Mouse (Mus musculus) kidney, adult 2 months (tissue): ENCODE results near the gene Pkp1. TPM values are rescaled to one million over a fixed set of nuclear protein-coding genes. Genes with fewer than 3 reads are reported as not detected.

Experiments used
- DNase-seq: peaks from one replicate; pipeline ENCODE4 v3.0.0; 2021
- H3K27ac ChIP-seq: fragments of 200-500 bp; 2 replicates; pipeline ENCODE4 v1.5.1; 2012; ENCODE audit warnings: low read depth, low read length, control low read depth, inconsistent platforms; ENCODE audit not compliant: insufficient read depth
- H3K27me3 ChIP-seq: fragments of 200-500 bp; replicated peaks from 2 replicates; pipeline ENCODE4 v1.6.1; 2012; ENCODE audit warnings: mild to moderate bottlenecking, moderate library complexity, low read length, inconsistent platforms; ENCODE audit not compliant: control insufficient read depth, insufficient read depth
- H3K36me3 ChIP-seq: fragments of 200-500 bp; 2 replicates; pipeline ENCODE4 v1.6.1; 2012; ENCODE audit warnings: mild to moderate bottlenecking, moderate library complexity, low read length, inconsistent platforms; ENCODE audit not compliant: control insufficient read depth, insufficient read depth
- H3K4me1 ChIP-seq: fragments of 200-500 bp; 2 replicates; pipeline ENCODE4 v1.6.1; 2011; ENCODE audit warnings: low read length; ENCODE audit not compliant: control insufficient read depth, insufficient read depth
- H3K4me3 ChIP-seq: fragments of 200-500 bp; 2 replicates; pipeline ENCODE4 v1.5.1; 2011; ENCODE audit warnings: mild to moderate bottlenecking, low read depth, low read length, control low read depth; ENCODE audit not compliant: insufficient read depth
- CTCF ChIP-seq: fragments of 200-500 bp; conservative IDR thresholded peaks from 2 replicates; pipeline ENCODE4 v1.5.1; 2011; ENCODE audit warnings: low read depth, mild to moderate bottlenecking, control low read depth, low read length, moderate library complexity, mixed read lengths; ENCODE audit not compliant: insufficient read depth, insufficient read length
- POLR2A ChIP-seq: fragments of 200-500 bp; IDR thresholded peaks from one replicate; pipeline ENCODE4 v1.6.1; 2011; ENCODE audit warnings: low read depth, low read length, control low read depth
- WGBS: fragments of 180-500 bp; shearing (Covaris S2); methylation state at CpG from one replicate; pipeline ENCODE4 v1.1.7; 2018; 5-methylcytosine and 5-hydroxymethylcytosine counted together
- polyA plus RNA-seq: library from polyadenylated mRNA; depleted of rRNA; stranded (reverse); fragments of >200 nt; gene quantifications from 2 replicates; pipeline ENCODE4 v1.2.3, GENCODE M21; 2012

The Pkp1 gene
- polyA plus RNA-seq, 1 experiment, result 0.14 TPM

GRCm38 (mm10) chr1:135857137-135857775, 61.8 kb downstream of the Pkp1 start:
- no peaks in the 10 kb centered on the region for H3K36me3 ChIP-seq
- no peak overlapping the region for H3K4me3 ChIP-seq
- TF ChIP-seq CTCF (no peak), POLR2A (no peak)
- H3K4me1 ChIP-seq, result no peaks in the 10 kb centered on the region
- H3K27ac ChIP-seq, result no peak overlapping the region
- no peaks in the 10 kb centered on the region for H3K27me3 ChIP-seq
- no peak for DNase-seq
- 67% methylated on average over 11 of the region's 11 CpGs for WGBS

DNA sequence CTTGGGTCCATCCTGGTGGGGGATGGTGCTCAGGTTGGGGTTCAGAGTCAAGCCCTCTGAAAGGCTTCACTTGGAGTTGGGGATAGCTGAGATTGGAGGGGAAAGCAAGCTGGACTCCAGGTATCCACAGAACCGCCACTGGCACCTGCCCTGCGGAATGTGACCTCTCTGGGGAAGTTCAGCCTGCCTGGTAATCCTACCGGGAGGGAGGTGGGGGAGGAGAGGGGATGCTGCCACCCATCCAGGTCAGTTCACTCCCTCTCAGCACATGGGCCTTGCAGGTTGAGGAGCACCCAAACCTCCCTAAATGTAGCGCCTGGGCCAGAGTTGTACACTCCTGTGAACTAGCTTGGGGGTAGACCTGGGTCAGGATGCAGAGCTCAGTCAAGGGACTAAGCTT, 62.9 kb downstream of the Pkp1 start:
- Histone ChIP-seq H3K36me3 (no peaks in the 10 kb centered on the region), H3K27ac (no peak overlapping the region), H3K4me1 (no peaks in the 10 kb centered on the region), H3K27me3 (no peaks in the 10 kb centered on the region), H3K4me3 (no peak overlapping the region)
- WGBS, result 53% methylated on average over 4 of the region's 4 CpGs
- TF ChIP-seq CTCF, result no peak
- no peak for DNase-seq

DNA sequence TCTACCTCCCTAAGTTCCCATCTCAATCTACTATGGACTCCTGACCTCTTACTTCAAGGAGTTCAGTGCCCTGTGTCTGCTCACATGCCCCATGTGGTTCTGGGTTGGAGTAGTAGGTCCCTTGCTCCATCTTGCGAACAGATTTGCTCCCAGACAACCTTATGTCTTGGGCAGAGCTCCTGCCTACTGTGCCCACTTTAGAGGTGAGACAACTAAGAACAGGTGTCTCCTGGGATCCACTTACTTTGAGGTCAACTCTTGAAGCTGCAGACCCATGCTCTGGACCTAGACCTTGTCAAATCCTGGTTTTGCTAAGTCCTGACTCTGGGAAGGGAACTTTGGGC, 63.7 kb downstream of the Pkp1 start:
- no peak for DNase-seq
- no peaks in the 10 kb centered on the region for H3K36me3 ChIP-seq
- TF ChIP-seq CTCF (no peak), POLR2A (no peak)
- no peak overlapping the region for H3K4me3 ChIP-seq
- H3K4me1 ChIP-seq, result no peaks in the 10 kb centered on the region
- 94% methylated on average over 1 of the region's 1 CpGs for WGBS
- no peak overlapping the region for H3K27ac ChIP-seq
- H3K27me3 ChIP-seq, result no peaks in the 10 kb centered on the region

DNA sequence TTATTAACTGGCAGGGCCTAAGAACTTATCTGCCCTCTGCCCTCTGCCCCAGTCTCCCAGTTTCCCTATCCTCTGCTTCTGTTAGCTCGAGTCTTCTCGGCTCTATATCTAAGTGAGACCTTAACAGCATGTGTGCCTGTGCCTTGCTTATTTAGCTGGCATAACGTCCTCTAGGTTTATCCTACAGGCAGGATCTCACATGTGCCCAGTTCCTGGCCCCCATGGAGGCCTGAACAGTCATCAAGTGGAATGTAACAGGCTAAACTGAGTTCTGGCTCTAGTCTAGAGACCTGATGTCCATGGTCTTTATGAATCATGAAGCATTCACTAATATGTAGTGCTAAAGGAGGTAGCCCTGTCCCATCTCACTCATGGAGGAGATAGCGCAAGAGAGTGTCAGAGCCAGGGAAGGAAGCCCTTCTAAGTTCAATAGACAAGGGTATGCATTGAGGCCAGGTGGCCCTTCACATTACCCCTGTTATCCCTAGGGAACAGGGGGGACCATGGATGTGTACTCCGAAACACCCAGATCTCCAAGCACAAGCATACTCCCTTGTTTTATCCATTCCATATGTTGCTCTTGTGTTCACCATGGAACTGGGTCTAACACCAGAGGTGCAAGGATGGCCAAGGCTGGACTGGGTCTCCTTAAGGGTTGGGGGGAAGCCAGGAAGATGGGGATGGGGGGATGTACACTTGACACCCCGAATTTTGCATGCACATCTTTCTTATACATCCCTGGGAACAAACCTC, 64.2 kb downstream of the Pkp1 start:
- no peak overlapping the region for H3K27ac ChIP-seq
- no peaks in the 10 kb centered on the region for H3K27me3 ChIP-seq
- TF ChIP-seq POLR2A (no peak), CTCF (no peak)
- no peak for DNase-seq
- no peaks in the 10 kb centered on the region for H3K4me1 ChIP-seq
- WGBS, result 88% methylated on average over 6 of the region's 6 CpGs
- H3K36me3 ChIP-seq, result no peaks in the 10 kb centered on the region
- no peak overlapping the region for H3K4me3 ChIP-seq

GRCm38 (mm10) chr1:135853200-135853599, 65.8 kb downstream of the Pkp1 start:
- no peak overlapping the region for H3K4me3 ChIP-seq
- no peaks in the 10 kb centered on the region for H3K36me3 ChIP-seq
- DNase-seq, result no peak
- no peak overlapping the region for H3K27ac ChIP-seq
- no peaks in the 10 kb centered on the region for H3K27me3 ChIP-seq
- WGBS, result 86% methylated on average over 4 of the region's 4 CpGs
- no peak for TF ChIP-seq POLR2A
- no peak for TF ChIP-seq CTCF
- H3K4me1 ChIP-seq, result no peaks in the 10 kb centered on the region

GRCm38 (mm10) chr1:135852044-135852756, 66.8 kb downstream of the Pkp1 start:
- no peaks in the 10 kb centered on the region for H3K4me1 ChIP-seq
- no peaks in the 10 kb centered on the region for H3K36me3 ChIP-seq
- TF ChIP-seq POLR2A (no peak), CTCF (no peak)
- H3K4me3 ChIP-seq, result no peak overlapping the region
- H3K27ac ChIP-seq, result no peak overlapping the region
- H3K27me3 ChIP-seq, result no peaks in the 10 kb centered on the region
- DNase-seq, result no peak
- WGBS, result 69% methylated on average over 13 of the region's 13 CpGs

- Histone ChIP-seq H3K27me3 (no peaks in the 10 kb centered on the region), H3K4me3 (no peak overlapping the region), H3K36me3 (no peaks in the 10 kb centered on the region), H3K27ac (no peak overlapping the region), H3K4me1 (no peaks in the 10 kb centered on the region)
- 69% methylated on average over 12 of the region's 12 CpGs for WGBS
- peak; percentile 54 for DNase-seq
- TF ChIP-seq POLR2A (no peak), CTCF (peak; percentile 69)
These were observed 68.1 kb downstream of the Pkp1 start for GRCm38 (mm10) chr1:135850722-135851512.
